Mouse (Mus musculus): ENCODE data around the gene Mob1b. TPM values are rescaled to one million over a fixed set of nuclear protein-coding genes. Genes with fewer than 3 reads are reported as not detected.

Mob1b gene
- 4.6 TPM for polyA plus RNA-seq (2012; fragmentation: generic; extraction: Trizol)

DNA sequence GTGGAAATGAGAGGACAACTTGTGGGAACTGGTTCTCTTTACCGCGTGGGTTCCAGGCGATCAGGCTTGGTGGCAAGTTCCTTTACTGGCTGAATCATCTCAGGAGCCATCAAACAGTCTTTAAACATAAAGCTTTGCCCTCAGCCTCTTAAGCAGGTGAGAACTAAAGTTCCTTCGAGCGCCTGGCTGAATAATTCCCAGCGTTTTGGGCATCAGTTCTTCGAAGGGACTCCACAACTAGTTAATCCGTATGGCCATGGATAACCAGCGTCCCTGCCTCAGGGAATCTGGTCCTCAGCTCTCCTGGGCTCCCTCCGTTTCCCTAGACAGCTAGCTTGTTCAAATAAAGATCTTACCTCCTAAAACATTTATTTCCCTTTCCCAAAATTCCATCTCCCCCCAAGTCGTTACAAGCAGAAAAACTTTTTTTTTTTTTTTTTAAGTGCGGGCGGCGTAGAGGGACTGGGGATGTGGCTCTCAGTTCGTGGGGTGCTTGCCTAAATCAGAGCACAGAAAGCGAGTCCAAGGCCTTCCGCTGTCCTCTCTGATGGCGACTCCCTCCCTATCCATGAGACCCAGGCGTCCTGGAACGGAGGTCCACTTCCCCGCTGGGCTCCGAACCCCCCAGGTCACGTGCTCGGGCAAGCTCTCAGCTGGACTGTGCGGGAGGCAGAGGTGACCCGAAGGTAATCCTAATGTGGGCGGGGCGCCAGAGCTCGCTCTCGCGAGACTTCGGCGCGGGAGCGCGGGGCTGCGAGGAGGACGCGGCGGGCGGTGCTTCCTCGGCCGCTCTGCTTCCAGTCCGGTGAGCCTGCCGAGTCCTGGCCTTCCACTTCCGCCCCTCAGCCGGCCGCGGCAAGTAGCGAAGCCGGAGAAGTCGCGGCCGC is at the start of gene Mob1b:
Mob1b (plus strand) TSS at position 740 of the 887 bp plus-strand sequence.
- Histone ChIP-seq H3K36me3 (ENCODE audit: control insufficient read depth, insufficient read depth) (no peaks in the 10 kb centered on the region), H3K4me2 (ENCODE audit: low read depth) (peak within 1 kb of the TSS; percentile 94), H3K4me3 (peak within 1 kb of the TSS; percentile 79), H3K27me3 (ENCODE audit: control insufficient read depth, insufficient read depth, insufficient read length) (no peaks in the 10 kb centered on the region), H3K79me2 (ENCODE audit: control insufficient read depth, insufficient read depth) (peaks cover 45% of the 10 kb centered on the region), H3ac (ENCODE audit: control insufficient read depth, insufficient read length) (peak within 1 kb of the TSS; percentile 99)
- TF ChIP-seq SRF (IDR thresholded peaks at IDR 0.05; ENCODE audit: control insufficient read depth, insufficient read length, low read depth): no peak
- peak; percentile 96 for TF ChIP-seq POLR2A (IDR thresholded peaks at IDR 0.05; ENCODE audit: insufficient read length, low read depth)
- TF ChIP-seq CEBPB (IDR thresholded peaks at IDR 0.05; ENCODE audit: insufficient read depth, poor library complexity, severe bottlenecking): no peak
- peak in 1 of 3 experiments; percentile 10 for TF ChIP-seq MYOD1 (IDR thresholded peaks at IDR 0.05; ENCODE audit: control insufficient read depth in 1 of 3, insufficient read length in 2 of 3, low read depth in 2 of 3)
- no peak for TF ChIP-seq TCF12 (IDR thresholded peaks at IDR 0.05; ENCODE audit: insufficient read depth, poor library complexity, severe bottlenecking)
- no peak for TF ChIP-seq TCF3 (IDR thresholded peaks at IDR 0.05; ENCODE audit: insufficient read length, low read depth)
- peak; percentile 90 for TF ChIP-seq USF1 (IDR thresholded peaks at IDR 0.05; ENCODE audit: low read depth)
- no peak for TF ChIP-seq REST (IDR thresholded peaks at IDR 0.05; ENCODE audit: insufficient read depth, insufficient read length)
- no peak for TF ChIP-seq E2F4 (IDR thresholded peaks at IDR 0.05; ENCODE audit: insufficient read depth)
- no peak for TF ChIP-seq MAX (IDR thresholded peaks at IDR 0.05; ENCODE audit: low read depth)
- TF ChIP-seq MYOG (IDR thresholded peaks at IDR 0.05; ENCODE audit: control insufficient read depth in 1 of 3, insufficient read depth in 1 of 3, insufficient read length in 2 of 3, low read depth in 2 of 3): peak in 1 of 3 experiments; percentile 14
- peak; percentile 97 for TF ChIP-seq POLR2AphosphoS2 (IDR thresholded peaks at IDR 0.05; ENCODE audit: insufficient read length, low read depth)

DNA sequence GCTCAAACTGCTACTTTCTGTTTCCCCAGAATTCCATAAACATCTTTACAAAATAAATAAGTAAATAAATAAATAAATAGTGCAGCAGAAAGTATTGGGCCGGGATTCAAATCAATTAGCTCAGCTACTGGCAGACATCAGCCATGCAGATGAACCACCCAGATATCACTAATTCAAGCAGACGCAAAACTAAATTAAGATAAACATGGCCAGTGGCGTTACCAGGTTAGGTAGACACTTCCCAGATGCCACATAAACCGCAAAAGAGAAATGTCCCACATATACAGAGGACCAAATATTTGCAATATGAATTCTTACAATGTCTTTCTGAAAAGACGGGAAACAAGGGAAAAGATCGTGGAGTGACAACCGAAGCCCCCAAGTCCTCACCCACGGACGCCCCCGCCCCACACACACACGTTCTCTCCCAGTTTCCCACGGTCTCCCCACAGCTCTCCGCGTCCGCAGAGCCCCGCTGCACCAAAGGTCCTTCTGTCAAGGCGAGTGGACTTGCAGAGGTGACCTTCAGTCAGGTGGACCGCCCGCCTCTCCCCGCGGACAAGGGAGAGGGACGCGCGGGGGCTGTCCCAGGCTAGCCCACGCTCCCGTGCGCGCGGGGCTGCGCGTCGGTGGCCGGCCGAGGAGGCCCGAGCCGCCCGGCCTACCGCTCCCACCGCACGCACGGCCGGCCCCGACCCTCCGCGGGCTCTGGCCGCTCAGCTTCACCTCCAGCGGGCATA is 45.8 kb upstream of the Mob1b start:
- Histone ChIP-seq H3K79me2 (ENCODE audit: control insufficient read depth, insufficient read depth) (peaks cover 15% of the 10 kb centered on the region), H3K36me3 (ENCODE audit: control insufficient read depth, insufficient read depth) (peaks cover 5% of the 10 kb centered on the region), H3K27me3 (ENCODE audit: control insufficient read depth, insufficient read depth, insufficient read length) (no peaks in the 10 kb centered on the region), H3ac (ENCODE audit: control insufficient read depth, insufficient read length) (peak overlapping the region; percentile 98), H3K4me2 (ENCODE audit: low read depth) (peak overlapping the region; percentile 90), H3K4me3 (peak overlapping the region; percentile 48)
- TF ChIP-seq SRF (IDR thresholded peaks at IDR 0.05; ENCODE audit: control insufficient read depth, insufficient read length, low read depth) (no peak), REST (IDR thresholded peaks at IDR 0.05; ENCODE audit: insufficient read depth, insufficient read length) (no peak), POLR2A (IDR thresholded peaks at IDR 0.05; ENCODE audit: insufficient read length, low read depth) (no peak), MAX (IDR thresholded peaks at IDR 0.05; ENCODE audit: low read depth) (no peak), CEBPB (IDR thresholded peaks at IDR 0.05; ENCODE audit: insufficient read depth, poor library complexity, severe bottlenecking) (no peak), POLR2AphosphoS2 (IDR thresholded peaks at IDR 0.05; ENCODE audit: insufficient read length, low read depth) (no peak), USF1 (IDR thresholded peaks at IDR 0.05; ENCODE audit: low read depth) (no peak), TCF3 (IDR thresholded peaks at IDR 0.05; ENCODE audit: insufficient read length, low read depth) (no peak), E2F4 (IDR thresholded peaks at IDR 0.05; ENCODE audit: insufficient read depth) (no peak), TCF12 (IDR thresholded peaks at IDR 0.05; ENCODE audit: insufficient read depth, poor library complexity, severe bottlenecking) (no peak), MYOG (IDR thresholded peaks at IDR 0.05; ENCODE audit: control insufficient read depth in 1 of 3, insufficient read depth in 1 of 3, insufficient read length in 2 of 3, low read depth in 2 of 3) (no peak), MYOD1 (IDR thresholded peaks at IDR 0.05; ENCODE audit: control insufficient read depth in 1 of 3, insufficient read length in 2 of 3, low read depth in 2 of 3) (no peak)

DNA sequence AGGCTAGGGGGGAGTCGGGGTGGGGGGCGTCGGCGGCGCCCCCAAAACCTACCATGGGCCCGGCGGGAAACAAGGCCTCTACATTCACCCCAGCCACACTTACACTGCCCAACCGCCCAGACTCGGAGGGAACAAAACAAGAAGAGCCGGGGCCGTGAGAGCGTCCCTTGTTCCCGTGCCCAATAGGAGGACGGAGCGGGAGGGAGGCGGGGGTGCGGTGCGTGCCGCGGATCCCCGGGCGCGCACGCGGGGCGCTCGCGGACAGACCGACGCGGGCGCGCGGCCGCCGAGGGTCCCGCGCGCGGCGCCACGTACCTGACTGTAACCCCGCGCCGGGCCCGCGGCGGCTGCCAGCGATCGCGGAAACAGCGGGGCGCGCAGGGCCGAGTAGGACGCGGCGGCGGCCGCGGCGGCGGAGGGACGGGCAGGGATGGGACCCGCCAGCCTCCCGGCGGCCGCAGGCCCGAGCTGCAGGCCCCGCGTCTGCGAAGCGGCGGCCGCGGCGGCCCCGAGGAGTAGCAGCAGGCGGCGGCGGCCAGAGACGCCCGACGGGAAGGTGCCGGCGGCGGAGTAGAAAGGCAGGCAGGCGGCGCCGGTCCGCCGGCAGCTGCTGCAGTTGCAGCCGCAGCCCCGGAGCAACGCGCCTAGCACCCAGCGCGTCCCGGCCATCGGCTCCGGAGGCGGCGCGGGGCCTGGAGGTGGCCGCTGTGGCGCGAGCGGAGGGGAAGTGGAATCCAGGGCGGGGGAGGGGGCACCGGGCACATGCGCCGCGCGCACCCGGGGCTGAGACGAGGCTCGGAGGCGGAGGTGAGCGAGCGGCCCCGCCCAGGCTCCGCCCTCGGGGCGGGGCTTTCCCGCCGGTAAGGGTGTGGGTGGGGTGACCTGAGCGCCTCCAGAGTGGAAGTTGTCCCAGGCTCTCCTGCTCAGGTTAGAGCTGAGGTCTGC is 44.9 kb upstream of the Mob1b start, which contains the start of gene Grsf1:
Grsf1 (minus strand) TSS at position 729 of the 945 bp plus-strand sequence.
- H3K36me3 ChIP-seq (ENCODE audit: control insufficient read depth, insufficient read depth): peaks cover 4% of the 10 kb centered on the region
- peak within 1 kb of the TSS; percentile 90 for H3K4me2 ChIP-seq (ENCODE audit: low read depth)
- no peaks in the 10 kb centered on the region for H3K27me3 ChIP-seq (ENCODE audit: control insufficient read depth, insufficient read depth, insufficient read length)
- no peak for TF ChIP-seq CEBPB (IDR thresholded peaks at IDR 0.05; ENCODE audit: insufficient read depth, poor library complexity, severe bottlenecking)
- TF ChIP-seq E2F4 (IDR thresholded peaks at IDR 0.05; ENCODE audit: insufficient read depth): no peak
- TF ChIP-seq POLR2A (IDR thresholded peaks at IDR 0.05; ENCODE audit: insufficient read length, low read depth): peak; percentile 78
- no peak for TF ChIP-seq TCF12 (IDR thresholded peaks at IDR 0.05; ENCODE audit: insufficient read depth, poor library complexity, severe bottlenecking)
- peak; percentile 70 for TF ChIP-seq POLR2AphosphoS2 (IDR thresholded peaks at IDR 0.05; ENCODE audit: insufficient read length, low read depth)
- TF ChIP-seq REST (IDR thresholded peaks at IDR 0.05; ENCODE audit: insufficient read depth, insufficient read length): no peak
- TF ChIP-seq MYOG (IDR thresholded peaks at IDR 0.05; ENCODE audit: control insufficient read depth in 1 of 3, insufficient read depth in 1 of 3, insufficient read length in 2 of 3, low read depth in 2 of 3): peak in 1 of 3 experiments; percentile 23
- peak within 1 kb of the TSS; percentile 48 for H3K4me3 ChIP-seq
- H3K79me2 ChIP-seq (ENCODE audit: control insufficient read depth, insufficient read depth): peaks cover 15% of the 10 kb centered on the region
- peak within 1 kb of the TSS; percentile 98 for H3ac ChIP-seq (ENCODE audit: control insufficient read depth, insufficient read length)

All from myocyte (in vitro differentiated cells).